Comparison of ENCODE assay signal across 23 mouse cellular contexts in the genomic region with DNA sequence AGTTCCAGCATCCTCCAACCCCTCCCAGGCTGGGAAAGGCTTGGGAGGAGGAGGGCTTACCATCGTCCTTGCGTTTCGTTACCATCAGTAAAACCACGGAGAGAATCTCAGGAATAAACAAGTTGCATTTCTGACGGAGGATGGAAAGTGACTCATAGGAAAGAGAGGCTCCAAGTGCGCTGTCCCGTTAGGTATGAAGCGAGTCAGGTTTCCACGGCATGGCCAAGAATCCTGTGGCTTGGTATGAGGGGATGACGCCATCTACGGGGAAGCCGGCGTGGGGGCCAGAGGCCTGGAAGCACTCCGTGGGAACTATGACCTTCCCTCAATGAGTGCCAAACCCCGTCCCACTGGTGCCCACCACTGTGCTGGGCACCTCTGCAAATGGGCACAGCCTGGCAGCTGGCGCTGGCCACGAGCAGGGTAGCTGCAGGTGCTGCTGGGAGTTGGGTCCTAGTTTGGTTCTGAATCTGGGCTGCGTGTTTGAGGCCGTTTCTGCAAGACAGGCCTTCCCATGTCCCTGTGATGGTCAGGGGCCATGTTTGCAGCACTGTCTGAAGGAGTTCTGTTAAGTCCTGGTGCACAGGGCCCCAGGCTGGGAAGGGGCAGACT.
DNase-seq lines count a peak whose midpoint lies in the region; ATAC-seq lines count a peak whose summit lies in the region.
"Had no signal": no experiment of that assay in that cellular context is flagged by ENCODE, and none has a peak within 500 bp of the region (broad histone marks: within the 10 kb centered on the region; RNA-seq: fewer than 3 reads in every experiment).

No protein-coding gene starts in this region.

- intact Hi-C loops in gastrocnemius, postnatal 14 days (cut with DNase I; ENCODE audit: low total_unique reads) = no loop called here

- no peak for ATAC-seq in intestine, embryonic 15.5 days
- ATAC-seq: forebrain, embryonic 16.5 days; hindbrain, embryonic 16.5 days; inflammation-experienced regulatory T-cells, adult 6 months had no signal

- H3K4me1 ChIP-seq in intestine, embryonic 15.5 days (replicated peaks) = peaks cover 20% of the 10 kb centered on the region

- no peak overlapping the region for H3K27ac ChIP-seq in intestine, embryonic 15.5 days
- H3K27ac ChIP-seq: embryonic facial prominence, embryonic 15.5 days; forebrain, embryonic 12.5 days; heart, embryonic 13.5 days; hindbrain, embryonic 12.5 days had no signal

- no peak overlapping the region for H3K4me2 ChIP-seq in intestine, embryonic 15.5 days (replicated peaks)
- H3K4me2 ChIP-seq: embryonic facial prominence, embryonic 15.5 days; forebrain, embryonic 12.5 days; heart, embryonic 13.5 days; hindbrain, embryonic 12.5 days had no signal

- no peaks in the 10 kb centered on the region for H3K36me3 ChIP-seq in intestine, embryonic 15.5 days
- H3K36me3 ChIP-seq: embryonic facial prominence, embryonic 15.5 days; forebrain, embryonic 12.5 days; heart, embryonic 13.5 days; hindbrain, embryonic 12.5 days had no signal

- no peaks in the 10 kb centered on the region for H3K9me3 ChIP-seq in intestine, embryonic 15.5 days
- H3K9me3 ChIP-seq: embryonic facial prominence, embryonic 15.5 days; forebrain, embryonic 12.5 days; heart, embryonic 13.5 days; hindbrain, embryonic 12.5 days had no signal

- WGBS in intestine, embryonic 15.5 days = 86% methylated on average over 19 of the region's 19 CpGs

- no peaks in the 10 kb centered on the region for H3K27me3 ChIP-seq in intestine, embryonic 15.5 days (replicated peaks)
- H3K27me3 ChIP-seq: embryonic facial prominence, embryonic 15.5 days; forebrain, embryonic 12.5 days; hindbrain, embryonic 12.5 days had no signal

- peak; percentile 39 for DNase-seq in gastrocnemius, postnatal 14 days
- no peak for DNase-seq in gastrocnemius, postnatal 4 days (ENCODE audit: low spot score in 2 of 2)
- peak; percentile 84 for DNase-seq in 3T3-L1 (ENCODE audit: low read depth, low spot score)
- peak; percentile 91 for DNase-seq in NIH3T3 (ENCODE audit: low read depth)
- peak; percentile 52 for DNase-seq in gastrocnemius, postnatal 25 days
- no peak for DNase-seq in layer of hippocampus, postnatal 14 days (ENCODE audit: low spot score in 2 of 2)
- DNase-seq: adrenal gland, adult 8-10 months; B cell, adult 2 months; cerebellum, adult 11 months; cerebellum, adult 8-10 months; cerebellum, postnatal 14 days; embryo, embryonic 11 days; heart, adult 11 months; heart, postnatal 36 days; kidney, adult 11 months had no signal

- H3K4me3 ChIP-seq in intestine, embryonic 15.5 days (replicated peaks) = no peak overlapping the region
- H3K4me3 ChIP-seq: embryonic facial prominence, embryonic 15.5 days; forebrain, embryonic 12.5 days; heart, embryonic 13.5 days; hindbrain, embryonic 12.5 days had no signal

- no peak overlapping the region for H3K9ac ChIP-seq in intestine, embryonic 15.5 days
- H3K9ac ChIP-seq: embryonic facial prominence, embryonic 15.5 days; forebrain, embryonic 12.5 days; heart, embryonic 13.5 days; hindbrain, embryonic 12.5 days had no signal

Comparison
In these comparisons a context has a peak if more than half of its experiments do, and no peak if none do; other contexts are left out.
1. DNase-seq: peak in gastrocnemius, postnatal 14 days (single experiment), 3T3-L1 (single experiment), NIH3T3 (single experiment) and gastrocnemius, postnatal 25 days (single experiment); none in gastrocnemius, postnatal 4 days (0 of 2) and layer of hippocampus, postnatal 14 days (0 of 2).